Mouse (Mus musculus) stomach, postnatal 0 days (tissue): ENCODE data around the gene Ccn6.

Experiments used
- CTCF ChIP-seq: IDR thresholded peaks from 2 replicates; pipeline ENCODE4 v1.5.1; 2016; ENCODE audit warnings: antibody characterized with exemption, low read depth, mild to moderate bottlenecking, moderate library complexity
- EP300 ChIP-seq: optimal IDR thresholded peaks from 2 replicates; pipeline ENCODE3; 2016; ENCODE audit warnings: antibody characterized with exemption

- TF ChIP-seq CTCF: no peak
- no peak for TF ChIP-seq EP300
These were observed 46.4 kb upstream of the Ccn6 start for GRCm38 (mm10) chr10:39210031-39210430.
